Mouse (Mus musculus) liver, adult 2 months (tissue): ENCODE results near the gene Mybpc3.

ENCODE experiments used
- CTCF ChIP-seq: fragments of 200-500 bp; IDR thresholded peaks from 2 replicates; pipeline ENCODE4 v1.5.1; 2011; ENCODE audit warnings: low read depth, low read length, control low read depth
- POLR2A ChIP-seq: fragments of 200-500 bp; IDR thresholded peaks from 2 replicates; pipeline ENCODE4 v1.6.1; 2011; ENCODE audit warnings: low read length, control low read depth; ENCODE audit not compliant: insufficient read depth; ENCODE audit errors: extremely low read depth

DNA sequence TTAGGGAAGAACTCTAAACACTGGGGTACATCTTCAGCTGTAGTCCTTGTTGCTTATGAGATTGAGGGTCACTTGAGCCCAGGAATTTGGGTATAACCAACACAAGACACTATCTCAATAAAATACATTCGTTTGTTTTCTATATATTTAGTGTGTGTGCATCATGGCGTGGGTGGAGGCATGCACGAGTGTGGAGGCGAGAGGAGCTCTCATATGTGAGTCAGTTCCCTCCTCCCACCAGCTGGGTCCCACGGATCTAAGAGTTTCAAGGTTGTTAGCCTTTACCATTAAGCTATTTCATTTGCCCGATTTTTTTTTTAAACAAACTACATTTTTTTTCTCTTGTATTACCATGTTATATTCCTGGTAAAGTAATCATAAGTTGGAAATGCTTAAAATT lies 27.1 kb upstream of the Mybpc3 start:
- no peak for TF ChIP-seq POLR2A
- no peak for TF ChIP-seq CTCF
